Mouse (Mus musculus) heart, adult 8-10 months (tissue): ENCODE results near the gene Zap70. TPM values are rescaled to one million over a fixed set of nuclear protein-coding genes. Genes with fewer than 3 reads are reported as not detected.

Source experiments
- DNase-seq: peaks from one replicate; pipeline ENCODE4 v3.0.0; 2022; ENCODE audit warnings: low spot score
- total RNA-seq, 4 experiments: library from RNA; stranded (reverse); gene quantifications; 2 replicates each; pipeline ENCODE4 v1.2.4; 2022

Zap70 gene
- total RNA-seq, 4 experiments from 2014 or later: 0.20 to 0.78 TPM; not detected in 2

DNA sequence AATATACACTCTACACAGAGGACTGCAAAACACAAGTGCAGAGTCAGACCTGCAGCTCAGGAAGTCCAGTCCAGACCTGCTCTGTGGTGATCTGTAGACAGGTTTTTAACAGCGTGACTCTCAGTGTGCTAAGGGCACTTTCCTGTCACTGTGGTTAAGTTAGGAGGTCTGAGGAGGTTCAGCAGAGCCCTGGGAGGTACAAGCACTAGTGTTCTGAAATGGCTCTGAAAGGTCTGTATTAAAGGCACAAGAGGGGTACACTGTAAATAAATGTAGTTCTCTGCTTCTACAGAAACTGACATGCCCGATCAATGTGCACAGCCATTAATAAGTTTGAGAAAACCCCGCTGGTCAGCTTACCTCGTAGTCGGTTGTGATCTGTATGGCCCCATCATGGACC, 62.8 kb downstream of the Zap70 start:
- no peak for DNase-seq

DNA sequence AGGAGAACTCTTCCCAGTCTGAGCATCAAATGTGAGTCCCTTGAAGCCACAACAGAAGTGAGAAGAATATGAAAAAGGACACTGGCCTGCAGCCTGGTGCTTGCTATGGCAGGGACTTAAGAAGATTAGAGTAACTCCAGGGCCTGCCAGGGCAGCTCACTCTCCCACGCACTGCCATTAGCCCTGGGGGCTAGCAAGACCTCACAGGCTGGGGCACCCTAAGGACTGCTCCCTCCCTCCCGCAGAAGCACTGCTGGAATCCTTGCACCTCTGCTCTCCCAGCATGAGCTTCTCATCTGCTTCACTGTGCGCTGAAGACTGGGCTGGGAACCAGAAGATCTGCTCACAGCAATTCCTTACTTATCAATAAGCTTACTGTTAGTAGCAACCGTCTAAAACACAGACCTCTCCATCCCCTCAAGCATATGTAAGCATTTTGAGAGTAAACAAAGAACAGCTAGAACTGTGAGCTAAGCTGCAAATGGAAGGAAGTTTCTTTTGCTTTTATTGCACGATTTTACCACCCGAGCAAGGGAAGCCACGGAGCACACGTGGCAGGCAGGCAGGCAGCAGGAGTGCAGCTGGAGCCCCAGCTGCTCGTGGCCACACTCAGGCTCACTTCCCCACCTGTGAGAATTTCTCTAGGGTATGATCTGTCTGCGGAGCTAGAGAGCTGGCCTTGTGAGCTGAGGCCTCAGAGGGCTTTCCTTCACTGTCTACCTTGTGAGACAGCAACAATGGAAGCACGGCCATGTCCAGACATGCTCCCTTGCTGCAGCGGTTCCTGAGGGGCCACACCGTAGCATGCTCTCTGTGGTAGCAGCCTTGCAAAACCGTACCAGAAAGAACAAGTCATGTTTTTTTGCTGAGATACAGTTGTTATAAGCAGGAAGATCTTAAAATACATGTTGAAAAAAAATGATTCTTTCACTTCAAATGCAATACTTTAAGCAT, 69.6 kb downstream of the Zap70 start:
- DNase-seq: no peak

Other genes starting within 250 kb of the Zap70 start
- gene Cnnm3, start 249.9 kb upstream of the Zap70 start, total RNA-seq: 10 to 100 TPM in 3 of 4 experiments, 1 to 10 TPM in 1; 8.6 to 16.3 (median 11.7) TPM
- 100 to 1,000 TPM; 251 to 540 (median 405) TPM for gene Ankrd23, start 224.9 kb upstream of the Zap70 start, total RNA-seq
- gene Gm42417, start 222.4 kb upstream of the Zap70 start, total RNA-seq: 100 to 1,000 TPM; 132 to 332 (median 244) TPM
- gene Ankrd39, start 214.4 kb upstream of the Zap70 start, total RNA-seq: 1 to 10 TPM; 5.4 to 8.2 (median 7.1) TPM
- gene Sema4c, start 203.4 kb upstream of the Zap70 start, total RNA-seq: 10 to 100 TPM; 10.8 to 13.4 (median 11.2) TPM
- under 1 TPM in 2 of 4 experiments, not detected in 2; 0.44 to 0.62 TPM for gene Fam178b, start 78.6 kb upstream of the Zap70 start, total RNA-seq
- 1,000 to 10,000 TPM; 1,794 to 2,512 (median 2,152) TPM for gene Cox5b, start 70.3 kb upstream of the Zap70 start, total RNA-seq
- not detected for gene 4933424G06Rik, start 51.6 kb upstream of the Zap70 start, total RNA-seq
- 10 to 100 TPM; 84.9 to 97.9 (median 92.4) TPM for gene Actr1b, start 47.4 kb upstream of the Zap70 start, total RNA-seq
- 10 to 100 TPM; 23.0 to 31.0 (median 28.3) TPM for gene Tmem131, start 181.9 kb downstream of the Zap70 start, total RNA-seq